Mouse (Mus musculus) CH12.LX (cell line): Measurements from ENCODE around the gene Prrxl1. TPM values are rescaled to one million over a fixed set of nuclear protein-coding genes. Genes with fewer than 3 reads are reported as not detected.

ENCODE experiments used
- DNase-seq: peaks from one replicate; pipeline ENCODE4 v3.0.0-alpha.2; 2013; ENCODE audit errors: extremely low read depth
- H3K27ac ChIP-seq: 2 replicates; pipeline ENCODE4 v1.5.1; 2012; ENCODE audit warnings: low read depth, mild to moderate bottlenecking, control low read depth, moderate library complexity; ENCODE audit not compliant: insufficient read depth
- H3K27me3 ChIP-seq: replicated peaks from 2 replicates; pipeline ENCODE3; 2012; ENCODE audit warnings: inconsistent platforms
- H3K36me3 ChIP-seq, 2 experiments: replicated peaks in 1 of 2; 2 replicates each; pipeline versions ENCODE3 to v1.6.1; 2012; ENCODE audit warnings: inconsistent platforms in 1 of 2, low read length in 1 of 2, mild to moderate bottlenecking in 1 of 2, mixed read lengths in 1 of 2, moderate library complexity in 1 of 2; ENCODE audit not compliant: control insufficient read depth in 1 of 2, insufficient read depth in 1 of 2
- H3K4me1 ChIP-seq, 2 experiments: 2 replicates each; pipeline ENCODE4 v1.6.1; 2012; ENCODE audit warnings: inconsistent platforms in 1 of 2, moderate library complexity in 1 of 2; ENCODE audit not compliant: insufficient read depth in 2 of 2, control insufficient read depth in 1 of 2
- H3K4me2 ChIP-seq: 2 replicates; pipeline ENCODE4 v1.6.1; 2012; ENCODE audit warnings: low read depth, mild to moderate bottlenecking, control low read depth; ENCODE audit not compliant: poor library complexity, insufficient read depth, severe bottlenecking
- H3K4me3 ChIP-seq, 3 experiments: fragments of 150-350 bp in 1 of 3; sonication (generic) in 1 of 3; replicated peaks in 1 of 3; 2 replicates each; pipeline versions ENCODE3 to v1.5.1; 2011 to 2012; ENCODE audit warnings: low read depth in 2 of 3, low read length in 2 of 3, mild to moderate bottlenecking in 2 of 3, moderate library complexity in 2 of 3, control low read depth in 1 of 3, improper control_type of control experiment in 1 of 3, inconsistent platforms in 1 of 3, mixed read lengths in 1 of 3; ENCODE audit not compliant: poor library complexity in 1 of 3
- H3K79me2 ChIP-seq: replicated peaks from 2 replicates; pipeline ENCODE4 v1.6.1; 2012; ENCODE audit warnings: mild to moderate bottlenecking, moderate library complexity; ENCODE audit not compliant: control insufficient read depth, poor library complexity, insufficient read depth, severe bottlenecking; ENCODE audit errors: extremely low read depth
- H3K9ac ChIP-seq: 2 replicates; pipeline ENCODE4 v1.6.1; 2012; ENCODE audit warnings: low read depth, mild to moderate bottlenecking, control low read depth, moderate library complexity; ENCODE audit not compliant: insufficient read depth
- H3K9me3 ChIP-seq: replicated peaks from 2 replicates; pipeline ENCODE3; 2012; ENCODE audit warnings: low read length, inconsistent platforms, mixed read lengths
- BHLHE40 ChIP-seq: IDR thresholded peaks from 2 replicates; pipeline ENCODE4 v1.6.1; 2011; ENCODE audit warnings: mild to moderate bottlenecking, low read depth, low read length, improper control_type of control experiment
- CHD1 ChIP-seq: IDR thresholded peaks from 2 replicates; pipeline ENCODE4 v1.6.1; 2012; ENCODE audit warnings: low read depth, low read length, improper control_type of control experiment, inconsistent platforms
- CHD2 ChIP-seq: IDR thresholded peaks from 2 replicates; pipeline ENCODE4 v1.6.1; 2011; ENCODE audit warnings: low read length, improper control_type of control experiment
- CTCF ChIP-seq, 2 experiments: IDR thresholded peaks in 1 of 2; conservative IDR thresholded peaks in 1 of 2; 2 replicates each; pipeline ENCODE4 v1.5.1; 2011 to 2012; ENCODE audit warnings: low read depth in 2 of 2, low read length in 2 of 2, improper control_type of control experiment in 1 of 2, inconsistent platforms in 1 of 2, mild to moderate bottlenecking in 1 of 2, moderate library complexity in 1 of 2
- EP300 ChIP-seq: IDR thresholded peaks from 2 replicates; pipeline ENCODE4 v1.6.1; 2011; ENCODE audit warnings: low read length, improper control_type of control experiment
- ETS1 ChIP-seq: conservative IDR thresholded peaks from 2 replicates; pipeline ENCODE4 v1.6.1; 2012; ENCODE audit warnings: low read depth, mild to moderate bottlenecking, inconsistent platforms, low read length, improper control_type of control experiment, moderate library complexity
- GABPA ChIP-seq: IDR thresholded peaks from 2 replicates; pipeline ENCODE4 v1.6.1; 2012; ENCODE audit warnings: low read depth, low read length, improper control_type of control experiment, inconsistent platforms; ENCODE audit not compliant: insufficient replicate concordance
- IRF4 ChIP-seq: IDR thresholded peaks from 2 replicates; pipeline ENCODE4 v1.6.1; 2014; ENCODE audit warnings: low read depth, mild to moderate bottlenecking, inconsistent platforms, low read length, improper control_type of control experiment
- JUN ChIP-seq: IDR thresholded peaks from 2 replicates; pipeline ENCODE4 v1.6.1; 2011; ENCODE audit warnings: low read depth, mild to moderate bottlenecking, low read length, improper control_type of control experiment, moderate library complexity; ENCODE audit not compliant: insufficient read depth
- JUND ChIP-seq: conservative IDR thresholded peaks from 2 replicates; pipeline ENCODE4 v1.6.1; 2011; ENCODE audit warnings: low read depth, low read length, improper control_type of control experiment
- MAFK ChIP-seq: IDR thresholded peaks from 2 replicates; pipeline ENCODE4 v1.6.1; 2011; ENCODE audit warnings: low read length, improper control_type of control experiment; ENCODE audit not compliant: insufficient replicate concordance
- MXI1 ChIP-seq: IDR thresholded peaks from 2 replicates; pipeline ENCODE4 v1.6.1; 2011; ENCODE audit warnings: mild to moderate bottlenecking, low read depth, low read length, improper control_type of control experiment
- NELFE ChIP-seq: IDR thresholded peaks from 2 replicates; pipeline ENCODE4 v1.6.1; 2011; ENCODE audit warnings: low read depth, low read length, improper control_type of control experiment
- NRF1 ChIP-seq: IDR thresholded peaks from 2 replicates; pipeline ENCODE4 v1.6.1; 2014; ENCODE audit warnings: low read depth, mild to moderate bottlenecking, inconsistent platforms, low read length, improper control_type of control experiment, moderate library complexity
- PAX5 ChIP-seq: IDR thresholded peaks from 2 replicates; pipeline ENCODE4 v1.6.1; 2012; ENCODE audit warnings: low read length, inconsistent platforms, mixed read lengths
- RAD21 ChIP-seq: IDR thresholded peaks from 2 replicates; pipeline ENCODE4 v1.6.1; 2011; ENCODE audit warnings: low read depth, mild to moderate bottlenecking, low read length, improper control_type of control experiment, moderate library complexity
- RCOR1 ChIP-seq: conservative IDR thresholded peaks from 2 replicates; pipeline ENCODE4 v1.6.1; 2012; ENCODE audit warnings: low read depth, mild to moderate bottlenecking, inconsistent platforms, low read length, improper control_type of control experiment
- TCF12 ChIP-seq: IDR thresholded peaks from 2 replicates; pipeline ENCODE4 v1.6.1; 2014; ENCODE audit warnings: low read depth, mild to moderate bottlenecking, inconsistent platforms, low read length, improper control_type of control experiment
- USF1 ChIP-seq: IDR thresholded peaks from 2 replicates; pipeline ENCODE4 v1.6.1; 2014; ENCODE audit warnings: low read depth, mild to moderate bottlenecking, inconsistent platforms, low read length, improper control_type of control experiment
- USF2 ChIP-seq: conservative IDR thresholded peaks from 2 replicates; pipeline ENCODE4 v1.6.1; 2011; ENCODE audit warnings: low read depth, low read length, improper control_type of control experiment
- ZKSCAN1 ChIP-seq: IDR thresholded peaks from 2 replicates; pipeline ENCODE4 v1.6.1; 2012; ENCODE audit warnings: low read depth, inconsistent platforms, low read length, improper control_type of control experiment, borderline replicate concordance
- ZMIZ1 ChIP-seq: IDR thresholded peaks from 2 replicates; pipeline ENCODE4 v1.6.1; 2012; ENCODE audit warnings: low read depth, mild to moderate bottlenecking, inconsistent platforms, low read length, improper control_type of control experiment
- dilution Hi-C: fragments of 300-500 bp; cut with MboI; formaldehyde crosslinking; loops from 2 replicates; pipeline ENCODE4 v1.14.3; 2020; ENCODE audit warnings: low sequenced_read_pairs; ENCODE audit not compliant: extremely low pct_unique_long_range_greater_than_20kb, extremely low pct_ligation_motif_present
- in situ Hi-C: fragments of 300-500 bp; cut with MboI; formaldehyde crosslinking; loops from 3 replicates; pipeline ENCODE4 v1.14.3; 2019; ENCODE audit warnings: low sequenced_read_pairs, low pct_ligation_motif_present, low pct_unique_long_range_greater_than_20kb, mixed read lengths
- polyA plus RNA-seq: library from polyadenylated mRNA; unstranded; fragments of >175 nt; gene quantifications from 2 replicates; pipeline ENCODE4 v1.2.1, GENCODE M21; 2012; ENCODE audit warnings: low read depth; ENCODE audit not compliant: insufficient read length
- total RNA-seq, 2 experiments: library from RNA; depleted of rRNA; stranded (reverse); fragments of 300-350 nt in 1 of 2; fragments of >200 nt in 1 of 2; gene quantifications; 2 replicates each; pipeline ENCODE4 v1.2.3; 2012 to 2014

Gene Prrxl1
- total and polyA plus RNA-seq, 3 experiments: not detected

GRCm38 (mm10) chr14:32681603-32682002, 82.4 kb downstream of the Prrxl1 start:
- no peaks in the 10 kb centered on the region for H3K36me3 ChIP-seq
- in situ Hi-C loops: no loop called here

GRCm38 (mm10) chr14:32682536-32682935, 83.3 kb downstream of the Prrxl1 start:
- Histone ChIP-seq H3K4me1 (peaks cover 21 to 65% of the 10 kb centered on the region in 2 experiments), H3K36me3 (no peaks in the 10 kb centered on the region)
- no peak for TF ChIP-seq NRF1
- TF ChIP-seq BHLHE40: no peak
- TF ChIP-seq IRF4: no peak
- no peak for TF ChIP-seq RAD21
- no peak for TF ChIP-seq MXI1
- TF ChIP-seq EP300: no peak
- TF ChIP-seq USF2: no peak
- no peak for TF ChIP-seq TCF12
- TF ChIP-seq ZMIZ1: no peak
- no peak for TF ChIP-seq JUN
- no peak for TF ChIP-seq MAFK
- no peak for TF ChIP-seq CHD2
- TF ChIP-seq RCOR1: no peak
- TF ChIP-seq PAX5: no peak
- TF ChIP-seq NELFE: no peak
- no peak for TF ChIP-seq CTCF (conservative IDR thresholded peaks at IDR 0.05 in 1 of 2, IDR thresholded peaks at IDR 0.05 in 1 of 2; ENCODE audit: low read depth in 2 of 2, low read length in 2 of 2)
- no peak for TF ChIP-seq ZKSCAN1
- no peak for TF ChIP-seq CHD1
- TF ChIP-seq JUND: no peak
- no peak for TF ChIP-seq GABPA
- TF ChIP-seq, all 38 proteins: peak for 0
- peak; percentile 17 for DNase-seq
- Histone ChIP-seq H3K27me3 (no peaks in the 10 kb centered on the region), H3K9me3 (no peaks in the 10 kb centered on the region), H3K4me3 (peak overlapping the region in 1 of 3 experiments; percentile 55), H3K9ac (peak overlapping the region; percentile 54; the same call in 1 of the 2 replicates), H3K79me2 (no peaks in the 10 kb centered on the region), H3K4me2 (no peak overlapping the region), H3K27ac (no peak overlapping the region)
- dilution Hi-C loops (no loop called here), in situ Hi-C loops (no loop called here)

More at GRCm38 (mm10) chr14:32681603-32682002, 82.4 kb downstream of the Prrxl1 start:
- Histone ChIP-seq H3K9ac (no peak overlapping the region), H3K27ac (no peak overlapping the region), H3K27me3 (no peaks in the 10 kb centered on the region), H3K4me2 (no peak overlapping the region), H3K4me3 (no peak overlapping the region), H3K9me3 (no peaks in the 10 kb centered on the region), H3K4me1 (peaks cover 21 to 65% of the 10 kb centered on the region in 2 experiments), H3K79me2 (no peaks in the 10 kb centered on the region)
- DNase-seq: no peak
- dilution Hi-C loops: no loop called here
- TF ChIP-seq CHD2 (no peak), ETS1 (no peak), JUND (no peak), TCF12 (no peak), MXI1 (no peak), BHLHE40 (no peak), ZKSCAN1 (no peak), USF1 (no peak)
